Mouse (Mus musculus): ENCODE data around the gene Oscar. TPM values are rescaled to one million over a fixed set of nuclear protein-coding genes. Genes with fewer than 3 reads are reported as not detected.
A peak's percentile ranks its signal among the peaks of the same experiment; 100 is the strongest.

Oscar gene
- polyA plus RNA-seq, 1 experiment from 2014 or later: not detected

DNA sequence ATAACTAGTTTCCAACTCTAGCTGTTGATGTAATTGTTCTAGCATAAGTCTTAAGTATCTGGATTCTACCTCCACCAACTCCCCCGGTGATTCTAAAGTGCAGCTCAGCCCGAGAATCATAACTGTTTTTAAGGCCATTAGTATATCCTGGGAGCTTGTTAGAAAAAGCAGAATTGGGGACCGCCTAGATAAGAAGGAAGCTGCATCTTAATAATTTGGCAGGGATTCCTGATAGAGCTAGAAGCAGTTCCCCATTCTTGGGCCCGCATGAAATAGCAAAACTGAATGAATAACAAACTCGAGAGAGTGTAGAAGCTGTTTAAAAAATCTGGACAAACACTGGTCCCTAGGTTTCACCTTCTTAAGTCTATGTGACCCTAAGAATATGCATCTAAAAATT is 27.5 kb upstream of the Oscar start:
- Histone ChIP-seq H3K27ac (no peak overlapping the region), H3K4me2 (peak overlapping the region; percentile 75; the same call in 1 of the 2 replicates), H3K27me3 (no peaks in the 10 kb centered on the region), H3K4me3 (replicated peaks) (no peak overlapping the region), H3K9me3 (replicated peaks) (no peaks in the 10 kb centered on the region), H3K4me1 (peaks cover 30% of the 10 kb centered on the region), H3K36me3 (peaks cover 53% of the 10 kb centered on the region), H3K9ac (no peak overlapping the region)
- ATAC-seq (replicated peaks; ENCODE audit: low FRiP score): no peak
- WGBS: 68% methylated on average over 5 of the region's 5 CpGs

GRCm38 (mm10) chr7:3630478-3630815 is 14.5 kb upstream of the Oscar start:
- no peaks in the 10 kb centered on the region for H3K27me3 ChIP-seq
- 52% methylated on average over 3 of the region's 3 CpGs for WGBS
- H3K4me3 ChIP-seq (replicated peaks): peak overlapping the region; percentile 76
- no peak for ATAC-seq (replicated peaks; ENCODE audit: low FRiP score)
- H3K9ac ChIP-seq: peak overlapping the region; percentile 77
- peaks cover 24% of the 10 kb centered on the region for H3K4me1 ChIP-seq
- no peaks in the 10 kb centered on the region for H3K9me3 ChIP-seq (replicated peaks)
- H3K4me2 ChIP-seq: peak overlapping the region; percentile 91
- no peak overlapping the region for H3K27ac ChIP-seq
- peaks cover 58% of the 10 kb centered on the region for H3K36me3 ChIP-seq

GRCm38 (mm10) chr7:3629543-3630477 is 13.9 kb upstream of the Oscar start, which contains the start of the genes Tfpt and Prpf31:
TSS of gene Tfpt (minus strand) at chr7:3629929.
TSS of gene Prpf31 (plus strand) at chr7:3629985.
- Histone ChIP-seq H3K9ac (peak within 1 kb of the TSS; percentile 77), H3K4me3 (replicated peaks) (peak within 1 kb of the TSS; percentile 76), H3K27me3 (no peaks in the 10 kb centered on the region), H3K4me1 (peaks cover 24% of the 10 kb centered on the region), H3K27ac (peak within 1 kb of the TSS; percentile 90), H3K36me3 (peaks cover 58% of the 10 kb centered on the region), H3K4me2 (peak within 1 kb of the TSS; percentile 91), H3K9me3 (replicated peaks) (no peaks in the 10 kb centered on the region)
- WGBS: 1% methylated on average over 47 of the region's 47 CpGs
- ATAC-seq (replicated peaks; ENCODE audit: low FRiP score): peak; percentile 92

DNA sequence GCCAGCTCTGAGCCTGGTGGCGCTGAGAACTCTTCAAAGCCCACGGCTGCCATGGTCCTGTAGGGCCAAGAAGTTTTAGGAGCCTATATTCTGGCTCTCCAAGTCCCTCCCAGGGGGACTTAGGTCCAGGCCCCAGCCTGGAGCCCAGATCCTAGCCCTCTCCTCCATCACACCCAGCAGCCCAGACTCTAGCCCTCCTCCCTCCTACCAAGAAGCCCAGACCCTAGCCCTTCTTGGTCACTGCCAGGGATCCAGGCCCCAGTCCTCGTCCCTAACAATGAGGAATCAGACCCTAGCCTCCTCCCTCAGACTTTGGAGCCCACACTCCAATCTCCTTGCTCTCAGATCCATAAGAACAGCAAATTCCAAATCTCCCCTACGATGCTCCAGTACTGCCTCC is 13.1 kb upstream of the Oscar start:
- Histone ChIP-seq H3K4me2 (peak overlapping the region; percentile 91), H3K4me3 (replicated peaks) (peak overlapping the region; percentile 76), H3K36me3 (peaks cover 58% of the 10 kb centered on the region), H3K9ac (peak overlapping the region; percentile 77), H3K27me3 (no peaks in the 10 kb centered on the region), H3K9me3 (replicated peaks) (no peaks in the 10 kb centered on the region), H3K27ac (0 out of 2 replicates have a peak overlapping the region, but pooled peaks have one; percentile 90), H3K4me1 (peaks cover 24% of the 10 kb centered on the region)
- WGBS: 35% methylated on average over 4 of the region's 4 CpGs
- ATAC-seq (replicated peaks; ENCODE audit: low FRiP score): peak; percentile 44

DNA sequence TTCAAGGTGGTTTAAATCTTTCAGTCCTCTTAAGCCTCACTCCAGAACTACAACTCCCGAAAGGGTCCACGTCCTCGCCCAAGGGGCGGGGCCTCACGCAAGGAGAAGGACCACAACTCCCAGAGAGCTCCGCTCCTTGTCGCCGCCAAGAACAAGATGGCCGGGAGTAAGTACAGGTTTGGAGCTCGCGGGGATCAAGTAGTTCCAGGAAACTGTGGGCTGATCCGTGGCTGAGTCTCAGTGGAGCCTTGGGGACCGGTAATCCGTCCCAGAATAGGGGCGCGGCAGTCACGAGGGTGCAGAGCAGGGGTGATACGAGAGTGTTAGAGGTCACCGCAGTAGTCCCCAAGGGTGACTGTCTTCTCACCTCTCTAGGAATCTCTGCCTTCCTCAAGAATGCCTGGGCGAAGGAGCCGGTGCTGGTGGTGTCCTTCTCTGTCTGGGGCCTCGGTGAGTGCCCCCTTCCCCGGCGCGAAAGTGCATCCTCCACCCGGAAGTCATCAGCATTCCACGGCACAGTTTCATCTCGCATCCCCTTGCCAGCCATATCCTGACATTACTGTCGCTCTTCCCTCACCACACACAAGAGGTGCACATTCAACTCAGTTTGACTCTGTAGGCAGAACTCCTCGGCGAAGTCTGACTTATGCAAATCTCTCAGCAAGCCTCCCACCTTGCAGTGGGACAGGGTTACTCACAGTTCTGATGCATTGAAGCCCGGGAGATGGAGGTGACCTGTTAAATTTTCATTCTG is 1.5 kb upstream of the Oscar start, which contains the start of gene Ndufa3:
TSS of gene Ndufa3 (plus strand) at position 132 of the 754 bp plus-strand sequence.
- WGBS: 1% methylated on average over 32 of the region's 32 CpGs
- Histone ChIP-seq H3K4me3 (replicated peaks) (peak within 1 kb of the TSS; percentile 72), H3K9ac (peak within 1 kb of the TSS; percentile 79), H3K36me3 (peaks cover 37% of the 10 kb centered on the region), H3K27me3 (no peaks in the 10 kb centered on the region), H3K4me1 (peaks cover 9% of the 10 kb centered on the region), H3K27ac (peak within 1 kb of the TSS; percentile 82), H3K4me2 (peak within 1 kb of the TSS; percentile 68), H3K9me3 (replicated peaks) (no peaks in the 10 kb centered on the region)
- ATAC-seq (replicated peaks; ENCODE audit: low FRiP score): peak; percentile 98

DNA sequence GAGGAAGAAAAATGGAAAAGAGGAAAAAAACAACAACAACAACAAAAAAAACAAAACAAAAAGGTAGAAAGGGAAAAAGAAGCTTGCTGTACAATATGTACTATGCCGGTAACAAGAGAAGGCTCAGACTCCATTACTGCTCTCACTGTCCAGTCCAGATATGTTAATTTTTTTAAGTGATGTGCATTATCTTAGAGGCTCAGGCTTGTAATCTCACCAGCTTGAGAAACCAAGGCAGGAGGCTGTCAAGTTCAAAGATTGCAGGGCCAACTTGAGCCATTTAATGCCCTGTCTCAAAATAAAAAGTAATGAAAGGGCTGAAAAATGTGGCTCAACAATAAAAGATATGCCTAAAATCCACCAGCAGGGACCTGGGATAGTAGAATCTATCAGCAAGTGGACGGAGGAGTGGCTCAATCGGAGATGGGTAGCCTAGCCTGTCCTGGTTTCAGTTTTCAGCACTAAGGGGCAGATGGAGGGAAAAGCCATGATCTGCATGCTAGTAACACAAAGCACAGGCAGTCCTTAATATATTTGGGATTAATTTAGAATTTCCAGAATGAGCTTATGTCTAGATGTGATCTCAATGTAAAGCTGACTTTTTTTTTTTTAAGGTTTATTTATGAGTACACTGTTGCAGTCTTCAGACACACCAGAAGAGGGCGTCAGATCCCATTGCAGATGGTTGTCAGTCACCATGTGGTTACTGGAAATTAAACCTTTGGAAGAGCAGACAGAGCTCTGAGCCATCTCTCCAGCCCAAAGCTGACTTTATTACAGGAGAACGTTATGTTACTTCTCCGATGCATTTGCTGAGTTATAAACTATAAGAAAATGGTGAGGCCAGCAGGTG is 658 bp upstream of the Oscar start:
- peak; percentile 33 for ATAC-seq (replicated peaks; ENCODE audit: low FRiP score)
- peak overlapping the region; percentile 72 for H3K4me3 ChIP-seq (replicated peaks)
- peaks cover 9% of the 10 kb centered on the region for H3K4me1 ChIP-seq
- no peaks in the 10 kb centered on the region for H3K27me3 ChIP-seq
- peaks cover 28% of the 10 kb centered on the region for H3K36me3 ChIP-seq
- no peak overlapping the region for H3K27ac ChIP-seq
- H3K4me2 ChIP-seq: peak overlapping the region; percentile 68
- H3K9ac ChIP-seq: no peak overlapping the region
- whole genome bisulfite sequencing: 36% methylated on average over 6 of the region's 6 CpGs
- no peaks in the 10 kb centered on the region for H3K9me3 ChIP-seq (replicated peaks)

DNA sequence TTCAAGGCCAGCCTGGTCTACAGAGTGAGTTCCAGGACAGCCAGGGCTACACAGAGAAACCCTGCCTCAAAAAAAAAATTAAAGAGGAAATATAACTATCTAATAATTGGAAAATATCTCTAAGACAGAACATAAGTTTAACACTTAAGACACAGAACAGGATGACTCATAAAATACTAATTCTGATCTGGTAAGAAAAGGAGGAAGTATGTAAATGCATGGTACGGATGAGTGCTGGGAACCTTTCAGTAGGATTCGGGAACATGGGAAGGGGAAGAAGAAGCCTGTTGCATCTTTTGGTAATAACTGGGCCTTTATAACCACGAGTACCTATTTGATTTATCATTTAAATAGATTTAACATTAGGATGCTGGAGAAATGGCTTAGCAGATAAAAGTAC is 1.9 kb downstream of the Oscar start:
- no peaks in the 10 kb centered on the region for H3K9me3 ChIP-seq (replicated peaks)
- H3K4me3 ChIP-seq (replicated peaks): no peak overlapping the region
- H3K27ac ChIP-seq: no peak overlapping the region
- ATAC-seq (replicated peaks; ENCODE audit: low FRiP score): no peak
- H3K27me3 ChIP-seq: no peaks in the 10 kb centered on the region
- no peak overlapping the region for H3K4me2 ChIP-seq
- peaks cover 4% of the 10 kb centered on the region for H3K36me3 ChIP-seq
- 75% methylated on average over 3 of the region's 3 CpGs for WGBS
- H3K9ac ChIP-seq: no peak overlapping the region
- H3K4me1 ChIP-seq: peaks cover 12% of the 10 kb centered on the region

DNA sequence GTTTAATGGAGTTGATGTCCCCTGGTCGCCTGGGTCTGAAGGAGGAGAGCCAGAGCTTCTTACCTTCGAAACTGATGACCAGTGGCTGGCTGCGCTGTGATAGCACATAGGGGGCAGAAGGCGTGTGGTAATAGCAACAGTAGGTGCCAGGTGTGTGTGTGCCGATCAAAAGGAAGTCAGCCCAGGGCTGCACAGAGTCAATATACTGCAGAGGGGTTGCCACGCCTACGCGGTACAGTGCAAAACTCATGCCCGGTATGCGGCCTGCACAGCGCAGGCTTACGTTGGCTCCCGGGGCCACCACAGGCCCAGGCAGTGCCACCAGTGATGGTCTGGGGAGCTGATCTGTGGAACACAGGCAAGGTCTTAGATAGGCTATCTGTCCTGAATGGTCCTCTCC is 5.0 kb downstream of the Oscar start:
- ATAC-seq (replicated peaks; ENCODE audit: low FRiP score): no peak
- H3K4me3 ChIP-seq (replicated peaks): no peak overlapping the region
- 89% methylated on average over 13 of the region's 13 CpGs for WGBS

DNA sequence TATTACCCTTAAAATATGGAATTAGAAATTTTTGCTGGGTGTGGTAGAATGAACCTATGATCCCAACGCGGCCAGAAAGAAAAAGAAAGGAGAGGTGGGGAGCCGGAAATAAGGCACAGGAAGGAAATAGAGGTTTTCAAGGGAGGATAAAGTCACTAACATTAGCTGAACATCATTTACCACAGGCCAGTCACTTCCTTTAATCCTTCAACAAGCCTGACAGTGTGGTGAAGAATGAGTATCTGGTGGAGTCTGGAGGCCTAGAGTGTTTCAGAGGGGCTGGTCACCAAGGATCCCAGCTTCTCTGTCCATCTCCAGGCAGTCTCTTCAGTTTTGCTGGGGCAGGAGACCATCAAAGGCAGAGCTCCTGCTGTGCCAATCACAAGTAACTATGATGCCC is 5.5 kb downstream of the Oscar start:
- H3K9ac ChIP-seq: no peak overlapping the region
- peaks cover 5% of the 10 kb centered on the region; the same call in 1 of the 2 replicates for H3K4me1 ChIP-seq
- ATAC-seq (replicated peaks; ENCODE audit: low FRiP score): no peak
- H3K4me3 ChIP-seq (replicated peaks): no peak overlapping the region
- no peaks in the 10 kb centered on the region for H3K27me3 ChIP-seq
- WGBS: 77% methylated on average over 3 of the region's 3 CpGs
- H3K9me3 ChIP-seq (replicated peaks): no peaks in the 10 kb centered on the region
- no peak overlapping the region for H3K27ac ChIP-seq
- H3K4me2 ChIP-seq: no peak overlapping the region
- H3K36me3 ChIP-seq: no peaks in the 10 kb centered on the region

More for the DNA sequence above, 5.0 kb downstream of the Oscar start:
- peaks cover 5% of the 10 kb centered on the region; the same call in 1 of the 2 replicates for H3K4me1 ChIP-seq
- no peak overlapping the region for H3K9ac ChIP-seq
- H3K4me2 ChIP-seq: no peak overlapping the region
- no peaks in the 10 kb centered on the region for H3K9me3 ChIP-seq (replicated peaks)
- no peak overlapping the region for H3K27ac ChIP-seq
- H3K27me3 ChIP-seq: no peaks in the 10 kb centered on the region
- H3K36me3 ChIP-seq: no peaks in the 10 kb centered on the region

DNA sequence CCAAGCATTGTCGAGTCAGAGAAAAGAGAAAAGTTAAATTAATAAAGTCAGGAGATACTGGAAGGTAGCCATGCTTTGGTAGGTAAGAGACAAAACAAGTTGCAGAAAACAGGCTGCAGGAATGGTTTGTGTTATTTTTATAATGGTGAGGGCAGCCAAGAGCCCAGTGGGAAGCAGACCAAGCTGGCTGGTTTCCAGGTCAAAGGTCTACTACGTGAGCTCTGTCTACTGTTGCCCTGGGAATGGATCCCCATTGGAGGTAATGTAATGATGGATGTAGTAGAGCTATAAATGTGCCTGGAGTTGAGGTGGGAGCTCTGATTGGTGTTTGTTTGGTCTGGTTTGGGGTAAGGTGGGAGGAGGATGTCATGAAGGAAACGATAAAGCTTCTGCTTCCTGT is 6.9 kb downstream of the Oscar start:
- Histone ChIP-seq H3K27me3 (no peaks in the 10 kb centered on the region), H3K9me3 (replicated peaks) (no peaks in the 10 kb centered on the region), H3K36me3 (no peaks in the 10 kb centered on the region), H3K4me3 (replicated peaks) (no peak overlapping the region), H3K27ac (no peak overlapping the region), H3K9ac (no peak overlapping the region), H3K4me2 (no peak overlapping the region), H3K4me1 (peaks cover 5% of the 10 kb centered on the region; the same call in 1 of the 2 replicates)
- WGBS: 30% methylated on average over 3 of the region's 3 CpGs
- peak; percentile 38 for ATAC-seq (replicated peaks; ENCODE audit: low FRiP score)

GRCm38 (mm10) chr7:3608668-3609067 is 7.3 kb downstream of the Oscar start:
- Histone ChIP-seq H3K9me3 (replicated peaks) (no peaks in the 10 kb centered on the region), H3K4me1 (peaks cover 5% of the 10 kb centered on the region; the same call in 1 of the 2 replicates), H3K27ac (no peak overlapping the region), H3K9ac (no peak overlapping the region), H3K36me3 (no peaks in the 10 kb centered on the region), H3K4me3 (replicated peaks) (no peak overlapping the region), H3K4me2 (no peak overlapping the region), H3K27me3 (no peaks in the 10 kb centered on the region)
- 91% methylated on average over 3 of the region's 3 CpGs for WGBS
- ATAC-seq (replicated peaks; ENCODE audit: low FRiP score): no peak

All from kidney, embryonic 15.5 days (tissue).